Mouse (Mus musculus) cerebellum, adult 11 months (tissue): ENCODE measurements around the gene Htr7.

ENCODE experiments used
- DNase-seq: peaks from one replicate; pipeline ENCODE4 v3.0.0; 2022

Gene Htr7

DNA sequence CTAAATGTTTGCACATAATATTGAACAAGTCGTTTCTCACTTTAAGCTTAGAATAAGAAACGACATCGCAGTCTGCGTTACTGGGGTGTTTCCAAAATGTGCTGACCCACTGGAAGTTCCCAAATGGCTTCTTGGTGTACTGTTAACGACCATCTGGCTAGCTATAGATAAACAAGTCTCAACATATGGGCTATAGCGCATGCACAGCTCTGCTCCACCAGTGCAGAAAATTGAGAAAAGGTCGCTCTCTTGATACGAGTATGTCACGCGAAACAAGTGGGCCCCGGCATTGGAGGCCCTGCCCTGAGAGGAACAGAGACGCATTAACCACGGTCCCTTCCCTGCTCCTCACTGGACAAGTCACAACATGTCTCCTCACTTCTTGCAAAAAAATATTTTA, 101.6 kb downstream of the Htr7 start:
- no peak for DNase-seq

DNA sequence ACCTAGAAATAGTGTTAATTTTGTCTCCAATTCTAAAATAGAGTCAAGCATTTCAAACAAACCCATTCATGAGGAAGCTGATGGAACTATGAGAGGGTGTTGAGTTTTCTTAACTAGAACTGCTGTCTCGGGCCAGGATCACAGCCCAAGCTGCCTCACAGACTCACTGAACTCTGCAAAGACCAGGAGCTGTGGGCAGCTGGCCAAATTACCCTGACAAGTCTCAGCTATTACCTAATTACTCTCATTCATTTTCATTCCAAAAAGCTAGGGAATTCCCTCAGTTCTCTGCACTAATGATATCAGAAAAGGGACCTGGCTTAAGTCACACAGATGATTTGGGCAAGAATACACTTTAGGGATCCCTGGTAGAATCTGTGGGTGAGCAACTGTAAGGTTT, 107.4 kb downstream of the Htr7 start:
- no peak for DNase-seq

DNA sequence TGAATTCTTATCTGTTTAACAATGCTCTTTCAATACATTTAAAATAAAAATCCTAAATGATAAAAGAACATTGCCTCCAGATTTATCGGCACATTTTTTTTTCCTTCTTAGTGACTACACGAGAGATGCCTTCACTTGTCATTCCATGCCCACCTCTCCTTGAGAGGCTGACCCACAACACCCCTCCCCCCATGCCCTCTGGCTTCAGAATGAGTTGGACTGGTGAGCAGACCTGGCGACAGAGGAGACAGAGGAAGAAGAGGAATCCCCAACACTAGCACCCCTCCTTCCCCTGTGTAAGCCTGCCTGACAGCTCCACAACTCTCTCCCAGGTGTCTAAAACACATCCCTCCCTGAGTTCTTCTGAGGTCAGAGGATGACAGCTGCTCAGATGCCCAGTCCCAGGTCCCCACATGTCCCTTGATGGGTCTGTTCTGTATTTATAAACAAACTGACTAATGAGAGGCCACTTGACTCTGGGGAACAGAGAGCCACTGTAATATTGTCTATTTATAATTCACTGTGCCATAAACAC, 132.3 kb downstream of the Htr7 start:
- no peak for DNase-seq

- peak; percentile 23 for DNase-seq
Measured at GRCm38 (mm10) chr19:35924418-35924817, 132.9 kb downstream of the Htr7 start.
